In genomic region chr9:64784841-64785240, GRCm38 (mm10) we compare ENCODE assay signal across 8 mouse cellular contexts. TPM values are rescaled to one million over a fixed set of nuclear protein-coding genes. Genes with fewer than 3 reads are reported as not detected.
DNase-seq lines count a peak whose midpoint lies in the region.

No protein-coding gene starts in this region.

- peak; percentile 64 to 80 for DNase-seq in cerebellum, postnatal 14 days
- DNase-seq in cerebellum, adult 11-12 months: no peak
- peak; percentile 42 to 49 for DNase-seq in urinary bladder, adult 18-20 months (ENCODE audit: low spot score in 2 of 2)
- no peak for DNase-seq in urinary bladder, adult 2 months (ENCODE audit: low spot score)
- peak; percentile 57 for DNase-seq in embryo, embryonic 9.5 days (ENCODE audit: extremely low spot score)
- peak; percentile 38 to 78 for DNase-seq in kidney, adult 8-10 months
- DNase-seq in lung, postnatal 4 days: peak; percentile 68 to 84
- DNase-seq in testis, postnatal 10 days (ENCODE audit: low spot score): peak; percentile 80

RNA-seq across cellular contexts. Expression of gene Dennd4a, which starts 26.3 kb away (rescaled TPM):
- polyA plus RNA-seq in urinary bladder, adult 2 months (2012; rRNA removed): 10.5 and 10.8 TPM in 2 replicates

RNA-seq across cellular contexts. Expression of gene Rab11a, which starts 47.3 kb away (rescaled TPM):
- polyA plus RNA-seq in urinary bladder, adult 2 months (2012; rRNA removed): 457 and 556 TPM in 2 replicates

Comparison
In these comparisons a context has a peak if more than half of its experiments do, and no peak if none do; other contexts are left out.
1. DNase-seq: peak in cerebellum, postnatal 14 days (2 of 2), urinary bladder, adult 18-20 months (2 of 2), embryo, embryonic 9.5 days (single experiment), kidney, adult 8-10 months (2 of 2), lung, postnatal 4 days (2 of 2) and testis, postnatal 10 days (single experiment); none in cerebellum, adult 11-12 months (single experiment) and urinary bladder, adult 2 months (single experiment).